Mouse (Mus musculus) forebrain, embryonic 11.5 days (tissue): ENCODE measurements around the gene Fam192a. TPM values are rescaled to one million over a fixed set of nuclear protein-coding genes. Genes with fewer than 3 reads are reported as not detected.
A peak's percentile ranks its signal among the peaks of the same experiment; 100 is the strongest.

ENCODE experiments used
- ATAC-seq: fragments of 200-750 bp; cut with Nextera tagmentation; replicated peaks from 2 replicates; pipeline ENCODE4 v1.8.0; 2017; ENCODE audit warnings: moderate TSS enrichment; ENCODE audit not compliant: low FRiP score
- DNase-seq: peaks from one replicate; pipeline ENCODE4 v3.0.0-alpha.2; 2017; ENCODE audit warnings: low spot score
- H3K27ac ChIP-seq: fragments of 300-500 bp; sonication (generic); 2 replicates; pipeline ENCODE4 v1.5.1; 2014; ENCODE audit warnings: low read depth, low read length
- H3K27me3 ChIP-seq: fragments of 300-500 bp; sonication (generic); 2 replicates; pipeline ENCODE4 v1.6.1; 2014; ENCODE audit warnings: mild to moderate bottlenecking, low read length, mixed read lengths; ENCODE audit not compliant: control insufficient read depth, insufficient read depth
- H3K36me3 ChIP-seq: fragments of 300-500 bp; sonication (generic); 2 replicates; pipeline ENCODE4 v1.6.1; 2014; ENCODE audit warnings: mild to moderate bottlenecking, low read length, moderate library complexity, mixed read lengths; ENCODE audit not compliant: control insufficient read depth, insufficient read depth
- H3K4me1 ChIP-seq: fragments of 300-500 bp; sonication (generic); replicated peaks from 2 replicates; pipeline ENCODE4 v1.6.1; 2014; ENCODE audit warnings: low read length, mixed read lengths; ENCODE audit not compliant: control insufficient read depth, insufficient read depth
- H3K4me2 ChIP-seq: fragments of 300-500 bp; sonication (generic); 2 replicates; pipeline ENCODE4 v1.6.1; 2014; ENCODE audit warnings: low read depth, mild to moderate bottlenecking, low read length, moderate library complexity, mixed read lengths; ENCODE audit not compliant: severe bottlenecking
- H3K4me3 ChIP-seq: fragments of 300-500 bp; sonication (generic); 2 replicates; pipeline ENCODE4 v1.5.1; 2014; ENCODE audit warnings: low read depth, low read length
- H3K9ac ChIP-seq: fragments of 300-500 bp; sonication (generic); 2 replicates; pipeline ENCODE4 v1.6.1; 2014; ENCODE audit warnings: low read length
- H3K9me3 ChIP-seq: fragments of 300-500 bp; sonication (generic); 2 replicates; pipeline ENCODE4 v1.6.1; 2016; ENCODE audit warnings: low read length, mixed read lengths; ENCODE audit not compliant: control insufficient read depth
- WGBS: fragments of 180-500 bp; shearing (Covaris S2); extraction: QIAGEN DNeasy Blood & Tissue Kit; methylation state at CpG from one replicate; pipeline ENCODE4 v1.1.7; 2014; 5-methylcytosine and 5-hydroxymethylcytosine counted together
- polyA plus RNA-seq: library from polyadenylated mRNA; unstranded; fragments of >200 nt; fragmentation: Nextera tagmentation; extraction: Ambion mirVana; gene quantifications from 2 replicates; pipeline ENCODE4 v1.2.1, GENCODE M21; 2014

The Fam192a gene
- polyA plus RNA-seq, 1 experiment from 2014 or later, result 108 TPM

DNA sequence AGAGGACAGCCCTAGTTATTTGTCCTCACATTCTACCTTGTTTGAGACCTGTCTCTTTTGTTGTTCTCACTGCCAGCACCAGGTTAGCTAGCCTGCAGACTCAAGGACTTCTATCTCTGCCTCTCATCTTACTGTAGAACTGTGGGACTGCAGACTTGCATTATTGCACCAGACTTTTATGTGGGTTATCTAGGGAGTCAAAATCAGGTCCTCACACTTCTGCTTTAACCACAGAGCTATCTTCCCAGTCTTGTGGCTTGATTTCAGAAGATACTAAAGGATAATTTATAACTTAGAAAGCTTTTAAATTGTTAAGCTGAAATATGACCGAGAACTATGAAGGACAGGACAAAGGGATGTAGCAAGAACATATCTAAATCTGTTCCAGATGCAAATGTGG is 23.1 kb upstream of the Fam192a start:
- DNase-seq (no peak), ATAC-seq (no peak)
- Histone ChIP-seq H3K9ac (no peak overlapping the region), H3K27ac (no peak overlapping the region), H3K4me3 (no peak overlapping the region), H3K9me3 (no peaks in the 10 kb centered on the region), H3K4me1 (no peaks in the 10 kb centered on the region), H3K27me3 (no peaks in the 10 kb centered on the region), H3K4me2 (no peak overlapping the region), H3K36me3 (peaks cover 2% of the 10 kb centered on the region; the same call in 1 of the 2 replicates)
- 92% methylated on average over 1 of the region's 1 CpGs for WGBS

DNA sequence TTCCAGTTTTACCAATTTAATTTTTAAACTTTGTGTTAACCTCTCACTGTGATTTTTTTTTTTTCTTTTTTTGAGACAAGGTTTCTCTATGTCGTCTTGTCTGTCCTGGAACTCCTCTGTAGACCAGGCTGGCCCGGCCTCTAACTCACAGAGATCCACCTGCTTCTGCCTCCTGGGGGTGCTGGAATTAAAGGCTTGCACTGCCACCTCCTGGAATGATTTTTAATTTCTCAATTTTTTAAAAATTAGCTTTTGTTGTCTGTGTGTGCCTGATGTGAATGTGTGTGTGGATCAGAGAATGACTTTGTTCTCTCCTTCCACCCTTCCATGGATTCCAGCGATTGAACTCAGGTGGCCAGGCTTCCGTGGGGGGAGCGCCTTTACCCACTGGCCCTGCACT is 5.3 kb upstream of the Fam192a start:
- H3K4me1 ChIP-seq, result peaks cover 2% of the 10 kb centered on the region; the same call in 1 of the 2 replicates
- no peak overlapping the region for H3K27ac ChIP-seq
- no peak overlapping the region for H3K9ac ChIP-seq
- no peaks in the 10 kb centered on the region for H3K9me3 ChIP-seq
- DNase-seq (no peak), ATAC-seq (no peak)
- H3K4me3 ChIP-seq, result no peak overlapping the region
- no peak overlapping the region for H3K4me2 ChIP-seq
- WGBS, result 96% methylated on average over 5 of the region's 5 CpGs
- H3K36me3 ChIP-seq, result no peaks in the 10 kb centered on the region
- no peaks in the 10 kb centered on the region for H3K27me3 ChIP-seq

DNA sequence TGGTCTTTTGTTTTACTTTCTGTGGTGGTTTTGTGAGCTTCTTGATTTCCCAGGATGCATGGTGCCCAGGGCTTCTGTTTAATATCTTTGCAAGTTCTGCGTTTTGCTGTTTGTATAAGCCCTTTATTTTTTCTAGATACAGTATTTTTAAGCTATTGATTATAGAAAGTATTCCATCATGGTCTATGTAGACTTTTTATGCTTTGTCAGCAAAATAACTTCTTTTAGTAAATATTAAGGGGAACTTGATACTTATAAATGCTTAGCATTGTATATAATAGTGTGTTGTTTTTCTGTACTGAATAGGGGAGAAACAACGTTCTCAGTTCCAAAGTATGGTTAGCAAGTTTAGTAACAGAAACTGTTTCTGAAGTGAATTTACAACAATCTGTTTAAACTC is 2.2 kb upstream of the Fam192a start:
- WGBS, result 88% methylated on average over 2 of the region's 2 CpGs
- Histone ChIP-seq H3K4me2 (no peak overlapping the region), H3K4me1 (peaks cover 9% of the 10 kb centered on the region), H3K9me3 (no peaks in the 10 kb centered on the region), H3K36me3 (no peaks in the 10 kb centered on the region), H3K4me3 (no peak overlapping the region), H3K27ac (no peak overlapping the region), H3K9ac (no peak overlapping the region), H3K27me3 (no peaks in the 10 kb centered on the region)
- ATAC-seq (no peak), DNase-seq (no peak)

DNA sequence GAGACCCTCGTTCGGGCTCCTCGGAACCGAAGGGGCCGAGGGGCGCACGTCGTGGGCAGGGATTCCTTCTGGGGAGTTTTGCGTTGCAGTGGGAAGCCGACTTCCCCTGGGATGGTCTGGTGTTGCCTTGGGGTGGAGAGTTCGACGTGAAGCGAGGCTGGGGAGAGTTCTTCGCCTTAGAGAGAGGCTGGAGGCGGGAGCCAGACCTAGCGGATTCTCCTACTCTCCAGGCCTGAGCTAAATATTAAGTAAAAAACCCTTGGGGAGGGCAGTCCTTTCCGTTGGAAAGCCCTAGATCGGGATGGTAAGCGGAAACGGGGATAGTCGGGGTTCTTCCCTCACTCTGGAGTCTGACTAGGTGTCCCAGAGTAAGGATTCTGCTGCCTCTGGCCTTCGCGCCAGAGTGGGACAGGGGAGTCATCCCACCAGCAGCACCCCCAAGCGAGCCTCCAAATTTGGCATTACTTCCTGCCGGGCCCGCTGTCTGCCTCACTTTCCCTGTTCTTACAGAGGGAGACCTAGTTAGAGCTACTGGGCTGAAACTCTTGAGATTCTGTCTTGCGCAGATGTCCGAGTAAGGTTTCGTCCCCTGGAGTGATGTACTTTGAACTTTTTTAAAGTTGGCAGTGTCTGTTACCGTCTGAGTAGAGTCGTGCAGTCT is 804 bp upstream of the Fam192a start:
- Histone ChIP-seq H3K4me1 (peaks cover 9% of the 10 kb centered on the region), H3K4me3 (peak overlapping the region; percentile 81), H3K27me3 (no peaks in the 10 kb centered on the region), H3K36me3 (no peaks in the 10 kb centered on the region), H3K9me3 (no peaks in the 10 kb centered on the region), H3K4me2 (peak overlapping the region; percentile 90), H3K27ac (peak overlapping the region; percentile 70; the same call in 1 of the 2 replicates), H3K9ac (peak overlapping the region; percentile 81)
- ATAC-seq (no peak), DNase-seq (peak; percentile 67)
- under 1% methylated on average over 31 of the region's 31 CpGs for WGBS

DNA sequence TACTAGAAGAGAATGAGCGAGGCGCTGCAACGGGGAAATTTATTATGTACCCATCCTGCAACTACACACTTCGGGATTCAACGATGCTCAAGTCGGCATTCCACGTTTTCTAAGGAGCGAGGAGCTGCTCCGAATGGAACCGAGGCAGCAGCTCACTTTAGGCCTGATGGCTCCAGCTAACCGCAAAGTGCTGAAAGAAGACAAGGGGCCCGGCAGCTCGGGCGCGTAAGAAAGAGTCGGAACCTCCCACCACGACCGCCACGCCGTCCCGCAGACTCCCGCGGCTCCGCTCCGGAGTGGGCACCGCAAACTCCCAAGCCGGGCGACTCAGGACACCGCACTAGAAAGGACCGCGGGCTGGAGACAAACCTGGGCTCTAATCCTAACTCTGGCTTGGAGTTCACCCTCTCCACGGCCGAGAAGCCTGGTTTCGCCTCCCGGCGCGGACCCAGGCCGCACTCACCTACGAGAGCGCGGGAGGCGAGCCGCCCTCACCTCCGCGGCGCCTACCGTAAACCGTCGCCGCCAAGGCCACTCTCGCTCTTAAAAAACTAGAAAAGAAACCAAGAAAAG is 677 bp downstream of the Fam192a start:
- DNase-seq, result peak; percentile 64
- H3K9me3 ChIP-seq, result no peaks in the 10 kb centered on the region
- peak overlapping the region; percentile 81 for H3K4me3 ChIP-seq
- H3K27ac ChIP-seq, result peak overlapping the region; percentile 59; the same call in 1 of the 2 replicates
- WGBS, result under 1% methylated on average over 51 of the region's 51 CpGs
- H3K9ac ChIP-seq, result peak overlapping the region; percentile 90
- H3K4me1 ChIP-seq, result peaks cover 9% of the 10 kb centered on the region
- ATAC-seq, result peak; percentile 43
- peak overlapping the region; percentile 96 for H3K4me2 ChIP-seq
- H3K27me3 ChIP-seq, result no peaks in the 10 kb centered on the region
- no peaks in the 10 kb centered on the region for H3K36me3 ChIP-seq

DNA sequence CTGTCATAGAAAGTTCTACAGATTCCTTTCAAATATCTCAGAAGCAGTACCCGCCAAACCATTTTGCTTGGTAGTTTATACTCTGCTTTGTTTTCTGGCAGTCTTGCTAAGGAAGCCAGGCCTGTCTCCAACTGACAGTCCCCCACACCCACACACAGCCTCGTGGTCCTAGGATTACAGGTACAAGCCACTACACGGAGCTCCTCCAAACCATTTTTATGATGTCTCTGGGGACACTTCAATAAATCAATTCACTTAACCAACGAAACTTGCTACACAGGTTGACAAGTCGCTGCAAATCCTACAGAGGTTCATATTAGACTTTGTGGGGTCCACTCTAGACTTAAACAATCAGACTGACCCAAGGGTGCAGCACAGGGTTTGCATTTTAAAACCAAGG is 1.3 kb downstream of the Fam192a start:
- no peaks in the 10 kb centered on the region for H3K36me3 ChIP-seq
- H3K9me3 ChIP-seq, result no peaks in the 10 kb centered on the region
- no peaks in the 10 kb centered on the region for H3K27me3 ChIP-seq
- peak overlapping the region; percentile 81 for H3K4me3 ChIP-seq
- H3K4me1 ChIP-seq, result peaks cover 9% of the 10 kb centered on the region
- peak overlapping the region; percentile 96 for H3K4me2 ChIP-seq
- DNase-seq (no peak), ATAC-seq (no peak)
- H3K9ac ChIP-seq, result peak overlapping the region; percentile 90
- 32% methylated on average over 5 of the region's 5 CpGs for WGBS
- no peak overlapping the region for H3K27ac ChIP-seq

DNA sequence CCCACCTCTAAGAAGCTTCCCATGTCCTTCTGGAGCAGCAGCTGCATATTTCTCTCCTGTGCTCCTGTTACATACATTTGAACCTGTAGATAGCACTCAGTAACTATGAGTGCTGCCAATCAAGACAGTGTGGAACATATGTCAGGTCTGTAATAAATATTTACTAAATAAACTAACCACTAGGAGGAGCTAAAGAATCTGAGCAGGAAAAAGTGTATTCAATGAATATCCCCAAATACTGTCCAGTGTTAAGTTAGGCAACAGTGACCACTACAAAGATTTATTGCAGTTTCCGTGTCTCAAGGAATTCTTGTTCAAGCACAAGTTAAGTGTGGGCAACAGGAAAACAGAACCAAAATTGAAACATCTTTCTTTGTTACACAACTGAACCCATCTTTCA is 7.6 kb downstream of the Fam192a start:
- H3K36me3 ChIP-seq, result no peaks in the 10 kb centered on the region
- WGBS, result 81% methylated on average over 1 of the region's 1 CpGs
- no peak overlapping the region for H3K9ac ChIP-seq
- no peak overlapping the region for H3K4me2 ChIP-seq
- H3K9me3 ChIP-seq, result no peaks in the 10 kb centered on the region
- DNase-seq, result no peak
- ATAC-seq, result no peak
- no peak overlapping the region for H3K27ac ChIP-seq
- no peaks in the 10 kb centered on the region for H3K27me3 ChIP-seq
- no peaks in the 10 kb centered on the region for H3K4me1 ChIP-seq
- H3K4me3 ChIP-seq, result no peak overlapping the region

DNA sequence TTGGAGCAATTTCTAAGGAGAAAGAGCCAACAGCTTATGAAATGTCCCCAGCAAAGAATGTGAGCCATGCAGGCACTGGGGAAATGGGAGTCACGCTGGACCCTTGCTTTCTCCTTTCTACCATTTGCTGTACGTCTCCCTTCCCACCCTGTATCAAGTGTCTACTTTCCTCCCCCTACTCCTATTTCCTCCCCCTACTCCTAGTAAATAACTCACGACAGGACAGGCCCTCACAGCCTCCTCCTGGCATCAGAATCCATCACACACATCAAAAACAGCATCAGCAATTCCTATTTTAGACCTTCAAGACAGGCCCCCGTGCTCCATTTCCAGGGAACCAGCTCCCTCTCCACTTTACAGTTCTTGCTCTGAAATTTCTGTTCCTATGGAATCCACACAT is 10.1 kb downstream of the Fam192a start:
- Histone ChIP-seq H3K4me2 (no peak overlapping the region), H3K36me3 (peaks cover 3% of the 10 kb centered on the region; the same call in 1 of the 2 replicates), H3K27ac (no peak overlapping the region), H3K4me1 (no peaks in the 10 kb centered on the region), H3K4me3 (no peak overlapping the region), H3K9ac (no peak overlapping the region), H3K27me3 (no peaks in the 10 kb centered on the region), H3K9me3 (no peaks in the 10 kb centered on the region)
- DNase-seq (no peak), ATAC-seq (no peak)
- 74% methylated on average over 4 of the region's 4 CpGs for WGBS
